Mouse (Mus musculus) 416B (cell line): ENCODE measurements around the gene Nfib.
"Not testable (repeated sequence)": the region's sequence is repeated elsewhere in the genome, so short reads cannot be mapped to it uniquely, and the experiment has no call there.

Experiments used
- DNase-seq: peaks from one replicate; pipeline ENCODE4 v3.0.0; 2011; ENCODE audit warnings: low read depth

Nfib gene

DNA sequence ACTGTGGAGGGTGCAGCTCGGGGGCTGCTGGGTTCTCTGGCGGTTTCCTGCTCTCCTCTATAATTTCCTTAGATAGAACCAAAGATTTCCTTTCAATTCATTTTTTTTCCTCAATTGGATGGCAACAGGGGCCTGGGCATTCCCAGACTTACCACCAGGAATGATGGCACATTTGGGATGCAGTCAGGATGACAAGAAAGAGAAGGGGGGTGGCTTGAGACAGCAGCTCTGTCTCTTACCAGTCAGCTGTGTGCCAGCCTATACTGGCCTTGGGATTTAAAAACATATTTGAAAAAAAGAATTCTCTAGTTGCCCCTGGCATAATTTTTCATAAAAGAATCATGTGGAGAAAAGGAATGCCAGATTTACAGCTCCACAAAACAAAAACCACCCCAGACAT lies 408.0 kb downstream of the Nfib start:
- no peak for DNase-seq

- no peak for DNase-seq
Measured at GRCm38 (mm10) chr4:82294066-82294465, 411.5 kb downstream of the Nfib start.

DNA sequence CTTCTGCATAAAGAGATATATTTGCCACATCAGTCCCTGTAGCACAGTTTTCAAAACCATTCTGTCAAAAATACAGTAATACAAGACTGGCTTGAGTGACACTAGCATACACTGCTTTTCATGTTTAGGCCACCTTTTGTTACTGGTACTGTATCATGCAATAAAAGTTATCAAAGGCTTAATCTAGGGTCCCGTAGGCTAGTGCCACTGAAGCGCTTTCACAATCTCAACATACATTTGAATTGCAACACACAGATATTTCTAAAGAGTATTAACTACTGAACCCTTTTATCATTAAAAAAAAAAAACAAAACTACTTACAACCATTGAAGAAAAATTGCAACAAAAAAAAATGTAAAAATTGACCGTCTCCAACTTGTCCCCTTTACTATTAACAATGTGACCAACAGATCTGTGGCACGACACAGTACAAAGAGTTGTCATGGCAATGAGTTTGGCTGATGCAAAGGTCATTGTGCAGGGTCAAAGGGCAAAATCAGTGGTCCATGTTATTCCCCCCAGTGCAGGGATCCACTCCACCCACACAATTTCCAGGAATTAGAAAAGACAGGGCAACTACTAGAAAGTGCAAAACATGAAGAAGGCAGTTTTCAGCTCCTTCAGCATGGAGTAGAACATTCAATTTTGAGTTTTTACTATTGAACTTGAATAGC lies 414.2 kb downstream of the Nfib start:
- DNase-seq, result no peak

- DNase-seq, result no peak
Measured at GRCm38 (mm10) chr4:82290623-82291022, 414.9 kb downstream of the Nfib start.

DNA sequence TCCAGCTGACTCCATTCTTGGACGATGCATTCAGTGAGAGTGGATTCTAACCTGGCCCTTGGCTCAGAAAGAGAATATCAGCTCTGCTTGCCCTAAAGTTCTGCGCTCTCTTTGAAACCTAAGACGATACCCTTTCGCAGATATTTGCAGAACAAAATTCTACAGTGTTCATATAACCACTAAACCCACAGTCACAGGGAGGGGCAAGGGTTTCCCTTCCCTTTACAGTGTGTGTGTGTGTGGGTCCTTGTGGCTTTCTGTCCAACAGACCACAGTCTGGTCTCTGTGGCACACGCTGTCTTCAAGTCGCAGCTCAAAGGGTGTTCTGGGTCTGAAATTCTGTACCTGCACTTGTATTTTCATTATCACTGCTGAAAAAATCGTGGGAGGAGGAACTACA lies 416.0 kb downstream of the Nfib start:
- peak; percentile 64 for DNase-seq

DNA sequence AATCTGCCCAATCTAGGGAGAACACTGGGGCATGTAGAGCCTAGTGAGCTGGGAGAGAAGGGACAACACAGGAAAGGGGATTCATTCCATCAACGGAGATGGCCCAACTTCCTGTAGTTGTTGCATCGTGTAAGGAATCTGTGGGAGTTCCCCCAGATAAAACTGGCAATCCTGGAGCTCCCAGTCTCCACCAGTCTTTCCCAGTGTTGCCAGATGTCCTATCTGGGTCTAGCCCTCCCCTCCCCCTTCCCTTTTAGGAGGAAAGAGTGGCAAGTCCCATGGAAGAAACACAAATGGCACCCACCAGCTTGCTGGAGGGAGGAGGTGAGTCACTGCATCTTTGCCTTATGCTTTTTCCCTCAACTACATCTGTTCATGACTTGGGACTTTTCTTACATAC lies 417.4 kb downstream of the Nfib start:
- no peak for DNase-seq

GRCm38 (mm10) chr4:82287454-82287853 lies 418.1 kb downstream of the Nfib start:
- DNase-seq, result no peak

DNA sequence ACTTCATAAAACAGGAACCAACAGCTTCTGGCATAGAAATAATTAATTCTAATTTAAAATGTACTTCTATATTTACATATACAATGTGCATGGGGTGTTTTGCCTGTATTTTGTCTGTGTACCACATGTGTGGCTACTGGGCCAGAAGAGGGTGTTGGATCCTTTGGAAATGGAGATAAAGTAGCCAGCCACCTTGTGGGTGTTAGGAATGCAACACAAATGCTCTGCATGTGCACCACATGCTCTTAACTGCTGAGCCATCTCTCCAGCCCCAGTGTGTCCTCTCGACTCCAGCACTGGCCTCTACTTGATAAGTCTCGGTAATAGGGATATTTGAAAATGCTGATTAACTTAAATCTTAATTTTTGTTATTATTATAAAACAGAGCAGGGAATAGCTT lies 418.6 kb downstream of the Nfib start:
- no peak for DNase-seq

- DNase-seq, result no peak
Measured at GRCm38 (mm10) chr4:82283536-82283935, 422.0 kb downstream of the Nfib start.

- DNase-seq, result no peak
Measured at GRCm38 (mm10) chr4:82275996-82276395, 429.6 kb downstream of the Nfib start.

DNA sequence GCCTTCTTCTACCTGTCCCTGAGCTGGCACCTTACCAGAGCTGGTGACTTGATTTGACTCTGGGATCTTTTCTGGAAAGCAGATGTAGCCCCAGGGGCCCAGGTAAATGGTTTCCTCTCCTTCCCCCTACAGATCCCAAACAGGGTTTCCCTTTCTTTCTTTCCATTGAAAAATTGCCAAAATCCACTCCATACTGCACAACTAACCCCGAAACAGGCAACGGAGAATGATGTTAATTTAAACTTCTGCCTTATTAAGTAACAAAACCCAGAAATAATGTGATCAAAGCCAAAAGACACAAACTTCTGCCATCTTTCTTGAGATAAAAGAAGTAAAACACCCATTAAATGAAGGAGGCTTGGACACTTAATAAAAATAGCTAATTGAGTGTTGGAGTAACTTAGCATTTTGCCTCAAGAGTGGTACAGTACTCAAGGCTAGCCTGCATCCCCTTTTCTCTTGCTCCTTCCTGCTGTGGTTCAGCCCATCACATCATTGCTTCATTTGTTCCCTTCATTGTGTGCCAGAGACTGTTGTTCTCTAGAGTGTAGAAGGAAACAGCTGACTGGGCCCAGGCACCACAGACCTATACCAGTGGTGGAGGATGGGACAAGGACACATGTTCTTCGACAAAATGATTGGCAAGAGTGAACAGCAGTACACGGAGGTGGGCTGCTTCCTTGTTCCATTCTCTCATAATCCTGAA lies 432.3 kb downstream of the Nfib start:
- DNase-seq, result no peak

DNA sequence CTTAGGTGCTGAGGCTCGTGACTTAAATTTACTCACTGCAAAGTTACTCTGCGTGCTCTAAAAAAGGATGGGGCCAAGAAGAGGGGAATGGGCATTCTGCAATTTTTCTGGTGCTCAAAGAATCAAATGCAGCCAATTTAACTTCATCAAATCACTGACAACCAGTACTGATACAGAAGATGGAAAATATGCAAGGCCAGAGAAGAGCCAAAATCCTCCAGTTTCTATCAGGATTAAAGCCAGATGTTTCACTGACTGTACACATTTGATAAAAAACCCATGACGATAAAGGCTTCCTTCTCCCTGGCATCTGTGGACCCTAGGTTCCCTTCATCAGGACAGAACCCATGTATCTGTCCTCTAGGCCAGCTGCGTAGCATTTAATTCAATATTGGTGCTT lies 433.5 kb downstream of the Nfib start:
- DNase-seq, result no peak

GRCm38 (mm10) chr4:82271547-82271946 lies 434.0 kb downstream of the Nfib start:
- DNase-seq, result no peak

DNA sequence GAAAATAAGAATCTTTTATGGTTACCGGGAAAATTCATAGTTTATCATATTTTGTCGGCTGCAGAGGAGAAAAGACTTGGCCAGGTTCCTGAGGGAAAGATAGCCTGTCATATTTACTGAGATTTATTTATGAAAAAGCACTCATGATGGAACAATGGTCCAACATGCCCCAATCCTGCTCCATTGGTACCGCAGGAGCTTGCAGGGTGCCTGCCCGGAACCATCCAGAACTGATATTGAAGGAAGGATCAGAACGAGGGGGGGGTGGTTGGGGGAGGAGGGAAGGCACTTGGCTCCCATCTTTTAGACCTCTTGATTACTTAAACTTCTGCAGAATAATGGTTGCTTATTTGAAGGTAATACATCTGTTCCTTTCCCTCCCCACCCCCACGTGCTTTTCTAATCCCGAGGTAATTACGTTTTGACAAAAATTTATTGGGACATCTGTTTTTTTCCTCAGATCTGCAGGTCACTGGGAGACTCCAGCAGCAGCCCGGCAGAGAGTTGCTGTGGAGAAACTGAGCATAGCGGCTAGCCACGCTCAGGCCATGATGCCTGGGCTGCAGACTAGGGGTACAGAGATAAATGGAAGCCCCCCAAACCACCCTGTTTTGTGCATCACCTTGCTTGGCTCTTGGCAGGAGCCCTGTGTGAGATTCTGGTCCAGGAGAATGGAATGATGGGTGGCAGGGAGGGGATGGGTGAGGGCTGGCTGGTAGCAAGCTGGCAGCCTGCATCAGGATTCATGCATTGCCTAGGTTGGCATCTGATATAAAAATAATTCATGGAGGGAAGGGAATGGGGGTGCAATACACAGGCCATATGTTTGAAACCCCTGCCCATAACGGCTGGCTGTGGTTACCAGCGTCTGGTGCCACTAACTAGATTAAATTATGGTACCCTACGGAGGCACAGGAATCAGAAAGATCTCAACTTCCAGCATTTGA lies 437.4 kb downstream of the Nfib start:
- DNase-seq, result no peak

DNA sequence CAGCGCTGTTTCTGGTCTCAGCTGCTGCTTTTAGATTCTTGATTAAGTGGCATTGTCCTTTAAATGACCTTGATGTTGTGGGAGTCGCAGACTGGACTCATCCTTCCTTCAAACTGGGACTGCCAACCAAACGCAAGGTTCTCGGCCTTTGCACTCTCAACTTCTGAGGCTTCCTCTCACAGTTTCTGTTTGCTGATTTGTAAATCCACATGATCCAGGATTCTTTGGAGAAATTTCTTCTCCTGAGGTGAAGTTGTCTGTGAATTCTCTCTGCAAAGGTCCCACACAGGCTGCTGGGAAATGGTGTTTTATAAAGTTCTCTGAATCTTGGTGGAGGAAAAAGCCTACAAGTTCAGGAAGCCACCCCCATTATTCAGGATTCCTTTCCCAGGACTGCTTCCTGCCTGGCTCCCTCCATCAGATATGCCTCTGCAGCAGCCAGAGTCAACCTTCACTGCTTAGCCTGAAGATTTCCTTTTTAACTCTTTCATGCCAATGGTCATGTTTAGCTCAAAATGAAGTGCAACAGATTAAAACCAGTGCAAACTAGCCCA lies 439.4 kb downstream of the Nfib start:
- no peak for DNase-seq

GRCm38 (mm10) chr4:82258545-82258944 lies 447.0 kb downstream of the Nfib start:
- DNase-seq, result not testable (repeated sequence)

- no peak for DNase-seq
Measured at GRCm38 (mm10) chr4:82252054-82252453, 453.5 kb downstream of the Nfib start.

- DNase-seq, result no peak
Measured at GRCm38 (mm10) chr4:82250355-82250659, 455.2 kb downstream of the Nfib start.

DNA sequence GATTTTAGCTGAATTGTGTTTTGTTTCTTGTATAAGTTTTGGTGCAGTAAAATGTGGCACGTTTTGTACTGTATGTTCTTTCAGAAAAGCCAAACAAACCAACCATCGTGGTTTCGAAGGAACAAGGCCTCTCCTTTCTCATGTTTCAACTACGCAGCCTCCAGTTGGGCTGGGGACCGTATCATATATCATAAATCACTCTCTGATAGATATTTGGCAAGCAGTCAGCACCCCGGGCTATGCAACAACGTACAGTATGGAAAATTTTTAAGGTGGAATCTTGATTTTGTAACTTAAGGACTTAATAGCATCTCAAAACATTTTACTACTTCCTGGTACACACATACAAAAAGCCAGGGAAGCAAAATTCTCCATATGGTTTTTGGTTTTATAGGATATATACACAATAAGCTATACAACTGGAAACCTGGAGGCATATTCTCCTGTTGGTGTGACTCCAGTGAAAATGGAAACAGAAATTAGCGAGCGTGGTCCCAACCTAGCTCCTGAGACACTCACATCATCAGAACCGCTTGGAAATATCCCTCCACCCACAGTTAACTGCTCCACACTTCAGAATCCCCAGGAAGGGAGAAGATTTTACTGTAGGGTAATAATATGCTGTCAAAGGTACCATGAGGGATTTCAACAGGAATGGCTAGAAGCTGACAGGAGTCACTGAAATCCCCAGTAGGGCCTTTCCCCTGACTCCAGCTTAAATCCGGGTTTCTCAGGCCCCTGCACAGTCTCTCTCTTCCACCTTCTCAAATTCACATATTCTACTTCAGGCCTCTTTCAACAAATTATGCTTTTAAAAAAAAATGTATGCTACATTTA lies 455.8 kb downstream of the Nfib start:
- no peak for DNase-seq

DNA sequence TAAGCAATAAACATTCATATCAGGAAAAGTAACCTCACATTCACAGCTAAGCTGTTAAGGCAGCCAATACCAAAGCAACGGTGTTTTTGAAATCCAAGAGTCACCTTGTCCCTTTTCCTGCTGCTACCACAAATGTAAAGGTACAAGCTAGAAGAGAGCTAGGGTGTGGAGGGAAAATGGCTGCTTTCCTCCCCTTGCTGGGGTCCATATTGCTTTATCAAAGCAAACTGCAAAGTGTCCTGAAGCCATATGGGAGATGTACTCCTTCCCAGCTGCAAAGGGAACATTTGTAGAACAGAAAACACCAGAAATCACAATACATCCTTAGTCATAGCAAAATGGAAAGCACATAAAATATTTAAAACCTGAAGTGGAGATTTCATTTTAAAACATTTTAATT lies 456.6 kb downstream of the Nfib start:
- DNase-seq, result no peak

GRCm38 (mm10) chr4:82248031-82248430 lies 457.5 kb downstream of the Nfib start:
- no peak for DNase-seq

DNA sequence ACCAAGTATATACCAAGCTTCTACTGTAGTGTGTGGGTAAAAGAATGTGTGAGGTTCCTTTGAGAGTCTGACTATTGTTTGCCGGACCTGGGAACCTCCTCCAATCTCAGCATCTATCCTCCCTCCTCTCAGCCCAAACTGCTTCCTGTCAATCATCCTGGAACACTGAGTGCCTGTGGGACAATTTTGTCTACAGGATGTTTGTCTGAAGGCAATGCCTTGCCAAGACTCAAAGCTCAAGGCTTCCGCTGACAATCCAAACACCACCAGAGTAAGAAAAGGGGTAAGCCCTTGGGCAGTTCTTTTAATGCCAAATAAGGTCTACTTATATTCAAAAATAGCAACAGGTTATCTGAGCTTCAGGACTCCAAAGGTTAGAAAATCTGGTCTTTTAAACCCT lies 459.3 kb downstream of the Nfib start:
- DNase-seq, result no peak
